Mouse (Mus musculus): ENCODE measurements around the gene Slc12a7. TPM values are rescaled to one million over a fixed set of nuclear protein-coding genes. Genes with fewer than 3 reads are reported as not detected.

The Slc12a7 gene
- total RNA-seq, 1 experiment from 2014 or later = 46.2 TPM

DNA sequence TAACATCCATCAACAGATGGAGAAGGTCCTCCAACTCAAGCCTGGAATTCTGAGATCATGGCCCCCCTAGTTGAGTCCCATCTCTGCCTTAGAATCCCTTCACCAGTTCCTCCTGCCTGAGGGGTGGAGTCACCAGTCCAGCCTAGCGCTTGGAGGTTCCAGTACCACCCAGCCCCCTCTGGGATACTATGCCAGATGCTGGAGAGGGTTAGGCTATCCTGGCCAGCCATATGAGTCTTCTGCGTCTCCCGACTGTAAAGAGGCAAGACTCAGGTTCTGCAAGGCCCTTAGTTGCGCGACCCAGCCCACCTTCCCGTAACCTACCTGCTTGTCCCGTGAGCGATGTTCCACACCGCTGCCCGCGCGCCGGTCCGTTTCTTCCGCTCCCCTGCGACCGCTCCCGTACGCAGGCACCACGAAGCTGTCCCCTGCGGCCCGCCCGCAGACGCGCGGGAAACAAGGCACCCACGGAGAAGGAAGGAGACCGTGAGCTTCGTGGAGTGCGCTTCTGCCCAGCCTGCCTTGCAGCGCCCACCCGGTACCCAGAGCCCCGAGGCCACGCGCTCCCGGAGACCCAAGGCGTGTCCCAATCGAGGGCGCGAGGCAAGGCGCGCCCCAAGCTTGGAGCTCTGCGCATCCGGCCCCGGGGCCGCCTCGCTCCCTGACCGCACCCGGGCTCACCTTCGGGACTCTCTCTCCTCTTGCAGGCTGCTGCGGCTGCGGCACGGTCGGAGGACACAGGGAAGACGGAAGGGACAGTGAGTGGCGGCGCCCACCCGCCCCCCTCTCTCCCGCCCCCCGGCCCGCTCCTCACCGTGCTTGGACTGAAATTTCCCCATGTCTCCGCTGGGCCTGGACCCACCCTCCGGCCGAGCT, 113.9 kb downstream of the Slc12a7 start:
- ATAC-seq (ENCODE audit: extremely low read depth, insufficient number of reproducible peaks, low FRiP score, poor library complexity, severe bottlenecking) = no peak

DNA sequence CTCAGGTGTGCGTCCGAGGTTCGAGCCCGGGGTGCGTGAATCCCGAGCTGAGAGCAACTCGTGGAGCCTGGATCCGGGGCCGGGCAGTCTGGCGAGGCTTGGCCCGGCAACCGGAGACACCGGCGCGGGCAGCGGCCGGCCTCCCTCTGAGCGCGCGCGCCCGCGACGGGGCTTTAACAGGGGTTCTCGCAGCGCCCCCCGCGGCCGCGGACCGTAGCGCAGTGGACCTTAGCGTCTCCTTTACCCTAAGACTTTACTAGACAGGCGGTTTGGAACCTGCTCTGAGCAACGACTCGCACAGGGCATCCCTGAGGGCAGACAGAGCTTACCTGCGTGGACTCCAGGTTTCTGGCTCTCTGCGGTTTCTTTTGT, 114.6 kb downstream of the Slc12a7 start, which contains the start of gene Nkd2:
Gene Nkd2, minus strand, starts transcription at position 167 of the 372 bp plus-strand sequence.
- ATAC-seq (ENCODE audit: extremely low read depth, insufficient number of reproducible peaks, low FRiP score, poor library complexity, severe bottlenecking) = no peak

Other genes with a start within 250 kb of the Slc12a7 start
- gene Slc6a3, start 196.3 kb upstream of the Slc12a7 start, total RNA-seq (2017) = not detected in 2 replicates
- gene Clptm1l, start 129.1 kb upstream of the Slc12a7 start, total RNA-seq (2017) = 80.4 and 85.6 TPM in 2 replicates
- gene Tert, start 106.2 kb upstream of the Slc12a7 start, total RNA-seq (2017) = 0.86 and 2.3 TPM in 2 replicates
- not detected in 2 replicates for gene Slc6a18, start 55.1 kb upstream of the Slc12a7 start, total RNA-seq (2017)
- gene Slc6a19, start 28.2 kb upstream of the Slc12a7 start, total RNA-seq (2017) = 3.1 and 3.3 TPM in 2 replicates
- gene Nkd2, start 114.5 kb downstream of the Slc12a7 start, total RNA-seq (2017) = 0.25 TPM in 1 of 2 replicates, not detected in the other
- 1.4 and 3.1 TPM in 2 replicates for gene Trip13, start 204.7 kb downstream of the Slc12a7 start, total RNA-seq (2017)
- 120 and 136 TPM in 2 replicates for gene Brd9, start 204.7 kb downstream of the Slc12a7 start, total RNA-seq (2017)
- not detected in 2 replicates for gene Zdhhc11, start 230.8 kb downstream of the Slc12a7 start, total RNA-seq (2017)

Data from neutrophil, adult 5-6 weeks (primary cell).